Mouse (Mus musculus): Measurements from ENCODE around the gene St6galnac1. TPM values are rescaled to one million over a fixed set of nuclear protein-coding genes. Genes with fewer than 3 reads are reported as not detected.

St6galnac1 gene
- polyA plus RNA-seq, 1 experiment from 2014 or later: not detected

- H3K36me3 ChIP-seq (replicated peaks): no peaks in the 10 kb centered on the region
- peak overlapping the region; percentile 37 for H3K4me3 ChIP-seq
- H3K9me3 ChIP-seq: no peaks in the 10 kb centered on the region
- H3K27me3 ChIP-seq (replicated peaks; ENCODE audit: low read depth, poor library complexity, severe bottlenecking): peaks cover 24% of the 10 kb centered on the region; the same call in 1 of the 2 replicates
- H3K4me1 ChIP-seq: peaks cover 82% of the 10 kb centered on the region
- WGBS: 5% methylated on average over 20 of the region's 20 CpGs
- H3K27ac ChIP-seq (replicated peaks): peak overlapping the region; percentile 83
- DNase-seq (ENCODE audit: low spot score): peak; percentile 75
Observed at GRCm38 (mm10) chr11:116814076-116814883, 39.0 kb upstream of the St6galnac1 start.

- WGBS: 75% methylated on average over 13 of the region's 13 CpGs
- Histone ChIP-seq H3K4me3 (peak overlapping the region; percentile 37), H3K9me3 (no peaks in the 10 kb centered on the region), H3K4me1 (peaks cover 77% of the 10 kb centered on the region), H3K27ac (replicated peaks) (peak overlapping the region; percentile 83), H3K27me3 (replicated peaks; ENCODE audit: low read depth, poor library complexity, severe bottlenecking) (peaks cover 24% of the 10 kb centered on the region; the same call in 1 of the 2 replicates), H3K36me3 (replicated peaks) (no peaks in the 10 kb centered on the region)
- DNase-seq (ENCODE audit: low spot score): no peak
Observed at GRCm38 (mm10) chr11:116813610-116814009, 38.3 kb upstream of the St6galnac1 start.

GRCm38 (mm10) chr11:116812793-116813529 lies 37.7 kb upstream of the St6galnac1 start:
- Histone ChIP-seq H3K27ac (replicated peaks) (peak overlapping the region; percentile 83), H3K36me3 (replicated peaks) (no peaks in the 10 kb centered on the region), H3K27me3 (replicated peaks; ENCODE audit: low read depth, poor library complexity, severe bottlenecking) (peaks cover 24% of the 10 kb centered on the region; the same call in 1 of the 2 replicates), H3K9me3 (no peaks in the 10 kb centered on the region), H3K4me3 (peak overlapping the region; percentile 29; the same call in 1 of the 2 replicates), H3K4me1 (peaks cover 81% of the 10 kb centered on the region)
- DNase-seq (ENCODE audit: low spot score): peak; percentile 71
- 50% methylated on average over 21 of the region's 21 CpGs for WGBS

GRCm38 (mm10) chr11:116810983-116811901 lies 35.9 kb upstream of the St6galnac1 start:
- Histone ChIP-seq H3K36me3 (replicated peaks) (no peaks in the 10 kb centered on the region), H3K27ac (replicated peaks) (peak overlapping the region; percentile 83), H3K27me3 (replicated peaks; ENCODE audit: low read depth, poor library complexity, severe bottlenecking) (peaks cover 24% of the 10 kb centered on the region; the same call in 1 of the 2 replicates), H3K4me1 (peaks cover 79% of the 10 kb centered on the region), H3K4me3 (peak overlapping the region; percentile 56), H3K9me3 (no peaks in the 10 kb centered on the region)
- 8% methylated on average over 32 of the region's 32 CpGs for WGBS
- DNase-seq (ENCODE audit: low spot score): peak; percentile 75

- Histone ChIP-seq H3K36me3 (replicated peaks) (no peaks in the 10 kb centered on the region), H3K27me3 (replicated peaks; ENCODE audit: low read depth, poor library complexity, severe bottlenecking) (peaks cover 24% of the 10 kb centered on the region; the same call in 1 of the 2 replicates), H3K9me3 (no peaks in the 10 kb centered on the region), H3K4me3 (no peak overlapping the region), H3K27ac (replicated peaks) (no peak overlapping the region), H3K4me1 (peaks cover 72% of the 10 kb centered on the region)
- WGBS: 56% methylated on average over 11 of the region's 11 CpGs
- no peak for DNase-seq (ENCODE audit: low spot score)
Observed at GRCm38 (mm10) chr11:116810528-116810927, 35.2 kb upstream of the St6galnac1 start.

- 83% methylated on average over 8 of the region's 8 CpGs for WGBS
- DNase-seq (ENCODE audit: low spot score): no peak
- Histone ChIP-seq H3K4me1 (peaks cover 62% of the 10 kb centered on the region), H3K4me3 (no peak overlapping the region), H3K36me3 (replicated peaks) (no peaks in the 10 kb centered on the region), H3K27ac (replicated peaks) (0 out of 2 replicates have a peak overlapping the region, but pooled peaks have one; percentile 1), H3K27me3 (replicated peaks; ENCODE audit: low read depth, poor library complexity, severe bottlenecking) (peaks cover 24% of the 10 kb centered on the region; the same call in 1 of the 2 replicates), H3K9me3 (no peaks in the 10 kb centered on the region)
Observed at GRCm38 (mm10) chr11:116809520-116809919, 34.2 kb upstream of the St6galnac1 start.

GRCm38 (mm10) chr11:116808811-116809395 lies 33.6 kb upstream of the St6galnac1 start:
- no peak overlapping the region for H3K27ac ChIP-seq (replicated peaks)
- no peak for DNase-seq (ENCODE audit: low spot score)
- no peaks in the 10 kb centered on the region for H3K9me3 ChIP-seq
- H3K36me3 ChIP-seq (replicated peaks): no peaks in the 10 kb centered on the region
- no peak overlapping the region for H3K4me3 ChIP-seq
- 77% methylated on average over 11 of the region's 11 CpGs for WGBS
- H3K27me3 ChIP-seq (replicated peaks; ENCODE audit: low read depth, poor library complexity, severe bottlenecking): peaks cover 24% of the 10 kb centered on the region; the same call in 1 of the 2 replicates
- peaks cover 56% of the 10 kb centered on the region for H3K4me1 ChIP-seq

- Histone ChIP-seq H3K36me3 (replicated peaks) (no peaks in the 10 kb centered on the region), H3K4me1 (peaks cover 48% of the 10 kb centered on the region), H3K27me3 (replicated peaks; ENCODE audit: low read depth, poor library complexity, severe bottlenecking) (peaks cover 18% of the 10 kb centered on the region; the same call in 1 of the 2 replicates), H3K27ac (replicated peaks) (no peak overlapping the region; the same call in 1 of the 2 replicates), H3K9me3 (no peaks in the 10 kb centered on the region), H3K4me3 (no peak overlapping the region)
- DNase-seq (ENCODE audit: low spot score): peak; percentile 88
- 29% methylated on average over 7 of the region's 7 CpGs for WGBS
Observed at GRCm38 (mm10) chr11:116807938-116808606, 32.8 kb upstream of the St6galnac1 start.

- Histone ChIP-seq H3K27me3 (replicated peaks; ENCODE audit: low read depth, poor library complexity, severe bottlenecking) (peaks cover 18% of the 10 kb centered on the region; the same call in 1 of the 2 replicates), H3K4me1 (peaks cover 42% of the 10 kb centered on the region), H3K9me3 (no peaks in the 10 kb centered on the region), H3K36me3 (replicated peaks) (no peaks in the 10 kb centered on the region), H3K4me3 (no peak overlapping the region), H3K27ac (replicated peaks) (0 out of 2 replicates have a peak overlapping the region, but pooled peaks have one; percentile 10)
- no peak for DNase-seq (ENCODE audit: low spot score)
- WGBS: 78% methylated on average over 3 of the region's 3 CpGs
Observed at GRCm38 (mm10) chr11:116807526-116807925, 32.2 kb upstream of the St6galnac1 start.

- Histone ChIP-seq H3K9me3 (no peaks in the 10 kb centered on the region), H3K4me1 (peaks cover 38% of the 10 kb centered on the region), H3K27ac (replicated peaks) (no peak overlapping the region), H3K4me3 (no peak overlapping the region), H3K27me3 (replicated peaks; ENCODE audit: low read depth, poor library complexity, severe bottlenecking) (peaks cover 18% of the 10 kb centered on the region; the same call in 1 of the 2 replicates), H3K36me3 (replicated peaks) (no peaks in the 10 kb centered on the region)
- DNase-seq (ENCODE audit: low spot score): no peak
- WGBS: 73% methylated on average over 7 of the region's 7 CpGs
Observed at GRCm38 (mm10) chr11:116807116-116807515, 31.8 kb upstream of the St6galnac1 start.
